Mouse (Mus musculus) kidney, postnatal 25 days (tissue): ENCODE measurements around the gene Tgfbr3.

Experiments
- DNase-seq, 2 experiments: peaks; one replicate each; pipeline ENCODE4 v3.0.0; 2021; ENCODE audit warnings: mixed read lengths in 2 of 2

Tgfbr3 gene

GRCm38 (mm10) chr5:107106139-107106538 is 183.3 kb downstream of the Tgfbr3 start:
- DNase-seq: no peak

DNA sequence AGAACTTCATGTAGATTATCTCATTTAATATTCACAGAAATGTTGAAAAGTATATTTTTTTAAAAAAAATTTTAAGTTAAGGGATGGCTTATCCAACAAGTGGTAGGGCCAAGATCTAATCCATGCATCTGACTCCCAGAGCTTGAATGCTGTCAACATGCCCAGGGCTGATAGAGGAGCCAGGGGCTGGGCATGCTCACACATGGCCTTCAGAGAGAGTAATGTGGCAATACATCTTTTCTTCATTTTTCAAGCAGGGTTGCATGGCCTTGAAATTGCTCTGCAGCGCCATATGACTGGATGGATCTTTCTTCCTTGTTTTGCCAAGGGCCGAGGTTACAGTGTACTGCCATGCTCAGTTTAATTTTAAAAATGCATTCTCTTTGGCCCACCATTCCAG is 185.8 kb downstream of the Tgfbr3 start:
- DNase-seq: no peak

GRCm38 (mm10) chr5:107102916-107103315 is 186.5 kb downstream of the Tgfbr3 start:
- no peak for DNase-seq

GRCm38 (mm10) chr5:107101684-107102083 is 187.7 kb downstream of the Tgfbr3 start:
- no peak for DNase-seq

DNA sequence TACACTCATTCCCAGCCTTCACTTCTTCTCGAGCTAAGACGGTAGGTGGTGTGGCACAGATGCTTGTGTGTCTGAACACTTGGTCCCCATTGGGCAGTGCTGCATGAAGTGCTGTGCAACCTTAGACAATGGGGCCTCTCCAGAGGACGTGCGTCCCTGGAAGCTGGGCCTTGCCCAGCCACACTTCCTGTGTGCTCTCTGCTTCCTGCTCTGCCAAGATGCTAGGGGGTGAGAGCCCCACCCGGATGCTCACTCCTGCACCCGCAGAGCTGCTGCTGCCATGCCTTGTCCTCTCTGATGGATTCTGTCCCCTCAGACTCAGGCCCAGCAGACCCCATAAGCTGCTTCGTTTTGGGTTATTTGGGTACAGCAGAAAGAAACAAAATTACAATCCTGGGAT is 188.3 kb downstream of the Tgfbr3 start:
- no peak for DNase-seq

- DNase-seq: no peak
Observed at GRCm38 (mm10) chr5:107099634-107100033, 189.8 kb downstream of the Tgfbr3 start.

DNA sequence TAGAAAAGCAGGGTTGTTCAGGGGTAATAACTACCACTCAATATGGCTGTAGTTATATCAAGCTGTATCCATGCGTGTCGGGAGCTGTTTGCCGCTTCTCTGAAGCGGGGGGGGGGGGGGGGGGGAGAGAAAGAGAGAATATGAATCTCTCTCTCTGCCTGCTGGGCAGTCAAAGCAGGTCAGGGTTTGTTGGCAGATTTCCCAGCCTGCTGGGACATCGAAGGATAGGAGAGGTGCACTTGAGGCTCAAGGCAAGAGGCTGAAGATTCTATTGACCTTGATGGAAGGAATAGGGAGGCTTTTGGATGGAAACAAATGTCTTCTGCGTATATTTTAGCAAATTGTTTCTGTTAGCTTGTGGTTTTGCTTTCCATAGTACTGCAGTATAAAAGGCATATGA is 190.4 kb downstream of the Tgfbr3 start:
- peak; percentile 50 to 57 for DNase-seq

GRCm38 (mm10) chr5:107098007-107098406 is 191.4 kb downstream of the Tgfbr3 start:
- no peak for DNase-seq

- DNase-seq: no peak
Observed at GRCm38 (mm10) chr5:107097314-107097713, 192.1 kb downstream of the Tgfbr3 start.

GRCm38 (mm10) chr5:107094233-107094632 is 195.2 kb downstream of the Tgfbr3 start:
- DNase-seq: no peak

GRCm38 (mm10) chr5:107093253-107093652 is 196.2 kb downstream of the Tgfbr3 start:
- no peak for DNase-seq

DNA sequence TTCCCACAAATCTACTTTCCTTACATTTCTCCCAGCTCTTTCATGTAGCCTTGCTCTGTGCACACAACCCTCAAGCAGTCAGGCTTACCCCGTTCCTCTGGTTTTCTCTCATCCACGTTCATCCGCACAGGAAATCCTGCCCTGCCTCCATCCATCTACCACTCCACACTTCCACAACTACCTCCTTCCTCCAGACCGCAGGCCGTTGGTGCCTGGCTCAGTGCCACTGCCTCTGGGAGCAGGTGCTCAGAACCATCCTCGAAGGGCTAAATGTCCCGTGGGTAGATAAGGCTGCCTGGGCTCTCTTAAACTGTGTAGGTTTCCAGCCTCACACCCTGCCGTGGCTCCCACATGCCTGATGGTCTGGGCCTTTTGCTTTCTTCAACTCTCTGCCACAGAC is 197.3 kb downstream of the Tgfbr3 start:
- DNase-seq: no peak

- no peak for DNase-seq
Observed at GRCm38 (mm10) chr5:107089966-107090365, 199.5 kb downstream of the Tgfbr3 start.

DNA sequence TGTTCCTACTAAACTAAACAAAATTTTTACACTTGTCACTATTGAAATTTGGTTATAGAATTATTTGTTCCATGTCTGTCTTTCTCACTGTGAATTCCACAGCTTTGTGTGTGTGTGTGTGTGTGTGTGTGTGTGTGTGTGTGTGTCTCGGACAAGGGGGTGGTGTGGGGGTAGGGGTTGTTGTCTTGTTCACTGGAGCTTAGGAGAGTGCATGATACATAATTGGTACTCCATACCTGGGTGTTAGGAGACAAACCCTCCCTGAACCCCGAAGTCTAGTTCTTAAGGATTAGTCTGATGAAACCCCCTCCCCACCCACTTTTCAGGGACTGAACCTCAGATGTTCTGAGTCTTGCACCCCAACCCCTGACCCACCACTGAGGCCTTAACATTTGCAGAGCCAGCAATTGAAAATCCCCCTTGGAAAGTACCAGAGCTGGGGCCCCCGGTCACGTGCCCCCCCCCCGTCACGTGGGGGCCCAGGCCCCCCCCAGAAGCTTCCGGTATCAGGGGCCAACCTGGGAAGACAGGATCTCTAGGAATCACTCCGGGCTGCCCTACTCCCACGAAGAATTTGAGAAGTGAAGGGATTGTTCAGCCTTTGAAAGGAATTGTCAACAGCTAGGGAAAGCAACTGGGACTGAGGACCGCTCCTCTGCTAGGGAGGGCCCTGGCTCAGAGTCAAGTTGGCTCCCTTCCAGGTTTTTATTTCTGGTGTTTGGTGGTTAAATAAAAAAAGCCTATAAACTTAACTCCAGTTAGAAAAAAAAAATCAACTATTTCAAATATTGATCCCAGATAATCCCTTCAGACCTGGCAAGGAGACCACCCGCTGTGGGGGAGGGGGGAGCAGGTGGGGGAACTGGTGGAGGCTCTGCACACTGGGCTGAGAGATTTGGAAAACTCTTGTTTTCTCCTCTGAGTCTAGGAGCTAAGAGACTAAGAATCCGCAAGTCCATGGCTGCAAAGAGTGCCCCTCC is 201.3 kb downstream of the Tgfbr3 start:
- DNase-seq: peak; percentile 84 to 93

DNA sequence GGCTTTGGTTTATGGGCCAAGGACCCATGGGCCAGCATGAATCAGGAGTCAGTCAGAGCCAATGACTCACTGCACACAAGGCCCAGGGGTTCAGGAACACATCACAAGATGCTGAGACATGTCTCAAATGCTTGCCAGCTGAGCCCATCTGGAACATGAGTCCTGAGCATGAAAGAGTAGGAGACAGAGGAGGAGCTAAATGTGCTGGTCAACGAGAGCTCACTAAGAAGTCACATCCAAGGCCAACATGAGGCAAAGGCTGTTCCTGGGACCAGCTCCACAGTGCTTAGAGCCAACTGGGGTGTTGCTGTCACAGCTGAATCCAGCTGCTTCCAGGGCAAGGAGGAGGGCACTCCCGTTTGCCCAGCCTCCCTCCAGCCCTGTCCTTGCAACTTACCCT is 202.1 kb downstream of the Tgfbr3 start:
- DNase-seq: peak; percentile 57 to 81

- no peak for DNase-seq
Observed at GRCm38 (mm10) chr5:107086166-107086565, 203.3 kb downstream of the Tgfbr3 start.

DNA sequence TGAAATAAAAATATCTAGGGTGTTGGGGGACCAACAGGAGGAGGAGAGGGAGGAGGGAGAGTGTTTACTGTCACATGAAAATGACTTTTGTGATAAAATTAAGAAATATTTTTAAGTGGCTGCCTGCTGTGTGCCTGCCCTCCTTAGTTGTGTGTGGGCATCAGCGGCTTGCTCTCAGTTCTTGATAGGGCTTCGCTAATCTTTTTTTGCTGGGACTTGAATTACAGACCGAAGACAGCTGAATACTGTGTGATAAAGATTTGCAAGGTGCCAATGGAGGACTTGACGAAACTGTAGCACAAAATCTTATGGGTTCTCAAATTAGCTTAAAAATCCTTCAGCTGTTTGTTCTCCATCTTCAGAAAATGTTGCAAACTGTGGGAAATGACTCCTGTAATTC is 205.0 kb downstream of the Tgfbr3 start:
- no peak for DNase-seq

DNA sequence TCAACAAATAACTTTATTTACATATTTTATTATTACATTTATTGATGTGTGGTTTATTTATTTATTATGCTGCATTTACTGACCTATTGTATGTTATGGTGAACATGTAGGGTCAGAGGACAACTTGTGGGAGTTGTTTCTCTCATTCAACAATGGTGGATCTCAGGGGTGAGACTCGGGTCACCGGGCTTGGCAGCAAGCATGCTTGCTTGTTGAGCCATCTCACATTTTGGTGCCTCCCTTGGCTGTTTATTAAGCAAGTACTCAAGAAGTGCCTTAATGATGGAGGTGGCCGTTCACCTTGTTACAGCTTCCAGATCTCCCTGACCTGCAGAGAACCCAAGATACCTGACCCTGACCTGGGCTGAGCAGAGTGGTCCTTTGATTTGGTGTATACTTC is 207.4 kb downstream of the Tgfbr3 start:
- DNase-seq: no peak

- DNase-seq: no peak
Observed at GRCm38 (mm10) chr5:107080986-107081624, 208.3 kb downstream of the Tgfbr3 start.

DNA sequence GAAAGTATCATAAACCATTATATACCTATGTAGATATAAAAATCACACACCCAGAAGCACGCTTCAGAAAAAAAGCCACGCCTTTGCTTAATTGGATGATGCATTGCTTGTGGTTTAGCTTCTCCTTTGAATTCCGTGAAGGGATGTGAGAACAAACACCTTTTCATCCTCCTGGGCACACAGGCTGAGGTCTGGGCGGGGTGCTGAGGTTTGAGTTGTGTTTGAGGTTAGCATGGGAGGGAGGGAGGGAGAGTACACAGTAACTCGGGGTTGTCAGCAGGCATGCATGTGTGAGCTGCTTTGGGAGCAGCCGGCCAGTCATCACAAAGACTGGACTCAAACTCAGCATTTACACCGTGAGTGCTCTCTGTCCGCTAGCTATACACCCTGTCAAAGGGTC is 209.5 kb downstream of the Tgfbr3 start:
- DNase-seq: no peak

DNA sequence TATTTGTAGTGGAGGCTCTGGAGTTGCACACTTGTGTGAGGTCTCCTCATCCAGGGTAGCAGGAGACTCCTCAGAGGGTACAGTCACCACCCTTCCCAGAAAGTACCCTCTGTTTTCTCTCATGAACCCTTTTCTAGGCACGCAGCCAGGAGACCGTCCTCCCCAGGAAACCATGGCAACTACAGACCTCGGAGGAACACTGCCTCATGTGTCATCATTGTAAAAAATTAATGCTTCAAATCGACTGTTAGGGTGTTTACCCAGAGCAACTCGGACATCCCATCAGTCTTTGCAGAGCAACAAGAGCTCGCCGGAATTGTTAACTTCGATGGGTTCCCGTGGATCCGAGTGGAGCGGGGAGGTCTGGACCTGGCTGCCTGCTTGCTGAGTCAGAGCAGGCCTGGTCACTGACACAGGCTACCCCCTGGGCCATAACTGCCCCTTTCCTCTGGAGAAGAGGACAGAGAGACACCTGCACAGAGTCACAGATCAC is 210.2 kb downstream of the Tgfbr3 start:
- peak; percentile 46 to 55 for DNase-seq

DNA sequence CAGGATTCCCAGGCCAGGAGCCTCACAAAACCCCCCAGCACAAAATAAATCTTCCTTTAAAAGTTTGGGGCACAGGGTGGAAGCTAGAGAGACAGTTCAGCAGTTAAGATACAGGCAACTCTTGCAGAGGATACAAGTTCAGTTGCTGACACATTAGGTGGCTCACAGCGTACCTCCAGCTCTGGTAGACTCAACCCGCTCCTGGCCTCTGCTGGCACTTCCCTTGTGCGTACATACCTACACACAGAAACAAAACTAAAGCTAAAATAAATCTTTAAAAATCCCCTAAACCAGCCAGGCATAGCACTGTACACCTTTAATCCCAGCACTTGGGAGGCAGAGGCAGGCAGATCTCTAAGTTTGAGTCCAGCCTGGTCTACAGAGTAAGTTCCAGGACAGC is 211.1 kb downstream of the Tgfbr3 start:
- no peak for DNase-seq

DNA sequence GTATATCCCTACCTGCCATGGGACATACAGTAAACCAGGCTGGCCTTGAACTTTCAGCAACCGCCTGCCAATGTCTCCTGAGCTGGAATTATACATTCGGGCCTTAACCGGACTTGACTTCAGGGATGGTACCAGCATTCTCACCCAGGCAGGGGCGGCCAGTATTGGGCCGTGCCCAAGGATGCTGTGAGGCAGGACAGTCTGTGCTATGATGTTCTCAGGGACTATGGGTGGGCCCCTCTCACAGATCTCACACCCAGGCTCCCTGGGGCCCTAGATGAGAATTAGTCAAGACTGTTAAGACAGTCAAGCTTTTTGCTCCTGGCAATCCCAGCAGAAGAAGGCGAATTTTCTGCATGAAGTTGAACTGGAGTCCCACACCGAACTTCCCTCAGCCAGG is 211.5 kb downstream of the Tgfbr3 start:
- DNase-seq: no peak
